Mouse (Mus musculus) 3T3-L1 (cell line): ENCODE data around the gene Ccdc106.
"Not testable (repeated sequence)": the region's sequence is repeated elsewhere in the genome, so short reads cannot be mapped to it uniquely, and the experiment has no call there.

Experiments used
- DNase-seq: peaks from one replicate; pipeline ENCODE4 v3.0.0-alpha.2; 2015; ENCODE audit warnings: low read depth, low spot score

Ccdc106 gene

GRCm38 (mm10) chr7:5020000-5020681, at the start of gene Ccdc106, which contains the start of gene Zfp865:
Gene Ccdc106 (plus strand): TSS chr7:5020553.
Gene Zfp865 (plus strand): TSS chr7:5020376.
- DNase-seq: peak; percentile 98

- no peak for DNase-seq
These were observed 49.3 kb upstream of the Ccdc106 start, which contains the start of gene Sbk3 for GRCm38 (mm10) chr7:4971068-4971467. Gene Sbk3 (minus strand): TSS chr7:4971168.

GRCm38 (mm10) chr7:4971710-4972109, 48.6 kb upstream of the Ccdc106 start:
- no peak for DNase-seq

DNA sequence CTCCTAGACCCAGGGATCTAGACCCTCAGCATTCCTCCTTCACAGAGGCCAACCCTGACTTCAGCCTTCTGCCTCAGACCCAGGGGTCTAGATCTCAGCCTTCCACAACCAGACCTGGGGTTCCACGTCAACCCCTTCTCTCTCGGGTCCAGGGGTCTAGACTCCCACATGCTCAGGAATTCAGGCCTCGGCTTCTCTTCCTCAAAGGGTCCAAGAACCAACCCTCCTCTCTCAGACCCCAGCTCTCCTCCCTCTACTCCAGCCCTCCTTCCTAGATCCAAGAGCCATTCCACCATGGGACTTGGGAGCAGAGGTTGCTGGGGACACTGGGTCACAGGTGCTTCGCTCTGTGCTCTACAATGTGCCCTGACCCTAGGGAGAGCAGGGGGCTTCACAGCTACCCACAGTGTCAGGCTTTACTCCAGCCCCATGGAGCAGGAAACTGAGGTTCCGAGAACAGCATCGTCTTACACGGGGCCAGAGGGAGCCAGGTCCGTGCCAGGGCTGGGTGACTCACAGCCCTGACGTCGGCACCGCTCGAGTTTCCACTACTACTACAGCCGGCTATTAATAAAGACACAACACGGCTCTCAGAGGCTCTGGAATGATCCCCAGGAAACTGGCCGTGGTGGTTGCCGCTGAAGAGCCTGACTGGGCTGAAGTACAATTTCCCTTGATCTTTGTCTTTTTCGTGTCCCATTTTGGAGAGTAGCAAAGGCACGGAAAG, 47.9 kb upstream of the Ccdc106 start:
- DNase-seq: peak; percentile 91

- DNase-seq: no peak
These were observed 44.9 kb upstream of the Ccdc106 start for GRCm38 (mm10) chr7:4975455-4975854.

- DNase-seq: no peak
These were observed 43.5 kb upstream of the Ccdc106 start for GRCm38 (mm10) chr7:4976832-4977231.

DNA sequence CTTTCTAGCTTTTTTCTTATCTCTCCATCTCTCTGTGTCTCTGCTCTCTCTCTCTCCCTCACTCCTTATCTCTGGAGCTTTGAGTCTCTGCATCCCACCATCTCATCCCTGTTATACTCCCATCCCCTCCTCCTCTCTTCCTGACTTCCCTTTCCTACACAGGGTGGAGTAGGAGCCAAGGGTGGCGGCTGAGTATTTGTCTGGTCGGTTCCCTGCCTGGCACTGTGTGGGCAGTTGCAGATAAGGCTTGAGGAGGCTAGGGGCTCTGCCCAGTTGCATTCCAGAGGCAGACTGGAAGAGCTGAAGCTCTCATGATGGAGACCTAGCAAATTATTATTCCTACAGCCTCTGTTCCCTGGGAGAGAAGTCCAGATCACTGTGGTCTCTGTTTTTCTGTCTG, 32.1 kb upstream of the Ccdc106 start:
- DNase-seq: no peak

DNA sequence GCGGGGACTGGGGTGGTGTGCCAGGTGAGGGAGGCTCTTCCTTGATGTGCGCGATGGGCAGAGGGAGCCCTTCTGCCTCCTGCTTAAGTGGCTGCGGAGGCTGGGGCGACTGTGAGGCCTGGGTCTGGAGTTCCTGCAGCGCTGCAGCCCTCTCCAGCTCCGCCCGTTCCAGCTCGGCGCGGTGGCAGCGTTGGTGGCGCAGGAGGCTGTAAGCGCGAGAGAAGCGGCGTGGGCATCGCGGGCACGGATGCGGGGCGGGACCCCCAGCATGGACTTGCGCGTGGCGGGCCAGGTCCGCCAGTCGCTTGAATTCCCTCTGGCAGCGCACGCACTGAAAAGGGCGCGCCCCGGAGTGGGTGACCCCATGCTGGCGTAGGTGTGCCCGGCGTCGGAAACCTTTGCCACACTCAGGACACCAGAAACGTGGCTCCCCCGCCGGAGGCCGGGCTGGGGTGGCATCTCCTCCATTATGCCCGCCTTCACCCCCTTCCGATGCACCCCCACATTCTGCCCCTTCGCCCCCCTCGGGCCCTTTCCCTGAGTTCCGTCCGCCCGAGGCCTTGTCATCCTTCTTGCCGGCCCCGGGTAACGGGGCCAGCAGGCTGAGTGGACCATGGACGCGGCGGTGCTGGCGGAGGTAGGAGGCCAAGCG, 26.9 kb upstream of the Ccdc106 start:
- DNase-seq: no peak

- DNase-seq: no peak
These were observed 26.2 kb upstream of the Ccdc106 start for GRCm38 (mm10) chr7:4993999-4994788.

- no peak for DNase-seq
These were observed 24.9 kb upstream of the Ccdc106 start for GRCm38 (mm10) chr7:4995268-4996002.

GRCm38 (mm10) chr7:4996003-4996895, 24.1 kb upstream of the Ccdc106 start, which contains the start of gene Zfp579:
Gene Zfp579 (minus strand): TSS chr7:4996158.
- DNase-seq: peak; percentile 86

DNA sequence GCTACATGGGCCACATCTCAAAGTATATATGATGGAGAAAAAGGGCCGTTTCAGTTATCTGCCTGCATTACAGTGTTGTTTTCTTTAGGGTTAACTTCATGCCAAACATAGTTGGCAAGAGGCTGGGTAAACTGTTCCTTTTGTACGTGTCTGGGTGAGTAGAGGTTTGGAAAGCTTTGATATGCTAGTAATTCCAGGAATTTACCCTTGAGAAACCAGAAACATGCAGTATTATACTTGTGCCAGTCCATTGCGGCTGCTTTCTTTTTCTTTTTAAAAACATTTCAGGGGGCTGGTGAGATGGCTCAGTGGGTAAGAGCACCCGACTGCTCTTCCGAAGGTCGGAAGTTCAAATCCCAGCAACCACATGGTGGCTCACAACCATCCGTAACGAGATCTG, 23.4 kb upstream of the Ccdc106 start:
- DNase-seq: peak; percentile 55

DNA sequence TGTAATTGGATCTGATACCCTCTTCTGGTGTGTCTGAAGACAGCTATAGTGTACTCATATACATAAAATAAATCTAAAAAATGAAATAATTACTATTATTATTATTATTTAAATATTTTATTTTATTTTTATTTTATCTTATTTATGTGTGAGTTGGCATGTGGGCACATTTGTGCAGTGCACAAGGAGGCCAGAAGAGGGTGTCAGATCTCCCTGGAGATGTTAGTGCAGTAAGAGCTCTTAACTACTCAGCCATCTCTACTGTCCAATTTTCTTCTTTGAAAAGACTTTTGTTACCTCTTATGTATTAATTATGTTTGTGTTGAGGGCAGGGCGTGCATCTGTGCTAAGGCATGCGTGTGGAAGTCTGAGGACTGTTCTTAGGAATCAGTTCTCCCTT, 20.5 kb upstream of the Ccdc106 start:
- DNase-seq: peak; percentile 39

- DNase-seq: not testable (repeated sequence)
These were observed 17.5 kb upstream of the Ccdc106 start for GRCm38 (mm10) chr7:5002876-5003275.

DNA sequence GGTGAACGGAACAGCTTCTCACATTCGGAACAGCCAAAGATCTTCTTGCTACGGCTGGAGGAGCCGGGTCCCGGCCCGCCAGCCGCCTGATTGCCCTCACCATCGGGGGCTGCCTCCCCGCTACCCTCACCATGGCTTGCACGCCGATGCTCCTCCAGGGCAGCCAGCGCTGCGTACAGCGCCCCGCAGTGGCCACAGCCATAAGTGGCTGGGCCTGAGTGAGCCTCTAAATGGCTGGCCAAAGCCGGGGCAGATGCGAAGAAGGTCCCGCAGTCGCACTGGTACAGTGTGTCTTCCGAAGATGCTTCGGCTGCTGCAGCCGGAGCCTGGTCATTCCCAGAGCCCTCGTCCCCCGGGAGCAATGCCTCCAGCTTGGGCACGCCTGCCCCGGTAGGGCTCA, 12.1 kb upstream of the Ccdc106 start:
- no peak for DNase-seq

- no peak for DNase-seq
These were observed 7.5 kb upstream of the Ccdc106 start for GRCm38 (mm10) chr7:5012681-5013513.

DNA sequence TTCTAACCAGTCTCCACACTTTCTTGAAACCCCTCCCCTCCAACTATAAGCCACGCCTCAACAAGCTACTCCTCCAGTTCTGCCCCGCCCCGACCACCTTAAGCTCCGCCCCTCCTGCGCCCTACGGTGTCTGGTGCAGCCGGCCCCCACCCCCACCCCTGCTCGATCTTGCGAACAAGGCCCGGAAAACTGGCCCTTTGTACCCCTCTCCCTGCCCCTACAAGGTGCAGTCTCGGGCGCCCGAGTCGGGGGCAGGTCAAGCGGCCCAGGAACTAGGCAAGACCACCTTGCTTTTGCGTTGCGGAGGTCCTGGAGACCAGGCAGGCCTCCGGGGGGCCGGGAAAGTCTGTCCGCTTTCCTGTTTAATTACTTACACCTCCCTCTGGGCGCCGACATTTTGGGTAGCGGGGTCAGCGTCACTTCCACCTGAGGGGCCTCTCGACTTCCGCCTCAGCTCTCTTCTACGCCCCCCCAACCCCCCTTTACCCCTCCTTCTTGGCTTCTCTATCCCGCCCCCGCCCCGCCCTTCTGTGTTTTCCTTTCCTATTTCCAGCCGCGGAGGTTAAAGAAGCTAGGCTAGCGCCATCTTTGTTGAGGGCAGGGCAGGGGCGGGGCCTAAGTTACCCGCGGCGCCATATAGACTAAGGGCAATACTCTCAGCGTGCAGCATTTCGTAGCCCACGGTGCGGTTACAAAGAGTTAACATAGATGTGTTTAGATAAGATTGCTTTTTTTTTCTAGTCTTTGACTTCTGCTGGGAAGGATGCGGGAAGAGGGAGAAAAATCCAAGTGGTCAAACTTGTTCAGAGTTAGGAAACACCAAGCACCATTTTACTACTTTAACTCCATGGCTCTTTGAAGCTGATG, 5.9 kb upstream of the Ccdc106 start, which contains the start of the genes Zfp524 and Fiz1:
Gene Zfp524 (plus strand): TSS at position 165 of the 867 bp plus-strand sequence.
Gene Fiz1 (minus strand): TSS at position 447 of the 867 bp plus-strand sequence.
- DNase-seq: peak; percentile 96
